Mouse (Mus musculus): ENCODE results near the gene Zmynd8.

DNA sequence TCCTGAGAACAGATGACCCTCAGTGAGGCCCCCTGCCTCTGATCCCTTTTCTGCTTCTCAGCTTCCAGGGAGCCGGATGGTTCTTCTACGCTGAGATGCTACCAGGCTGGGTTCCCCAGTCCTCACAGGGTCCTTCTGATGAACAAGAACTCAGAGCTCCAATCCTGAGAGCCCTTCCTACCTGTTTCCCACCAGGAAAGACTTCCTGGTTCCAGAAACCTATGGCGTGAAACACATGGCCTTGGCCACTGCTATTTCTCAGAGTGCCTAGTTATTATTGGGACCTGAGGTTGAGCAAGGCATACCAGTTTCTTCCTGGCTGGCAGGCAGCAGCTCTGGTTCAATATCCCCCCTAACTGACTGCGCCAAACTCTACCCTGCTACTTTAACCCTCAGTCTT lies 3.1 kb downstream of the Zmynd8 start:
- no peak for TF ChIP-seq EP300 (IDR thresholded peaks at IDR 0.05; ENCODE audit: low read depth)
- TF ChIP-seq CTCF (IDR thresholded peaks at IDR 0.05; ENCODE audit: low read depth) = no peak

All from heart, postnatal 0 days (tissue).